Mouse (Mus musculus): ENCODE measurements around the gene Mta1. TPM values are rescaled to one million over a fixed set of nuclear protein-coding genes. Genes with fewer than 3 reads are reported as not detected.

Mta1 gene
- polyA plus RNA-seq, 1 experiment from 2014 or later = 4.9 TPM

DNA sequence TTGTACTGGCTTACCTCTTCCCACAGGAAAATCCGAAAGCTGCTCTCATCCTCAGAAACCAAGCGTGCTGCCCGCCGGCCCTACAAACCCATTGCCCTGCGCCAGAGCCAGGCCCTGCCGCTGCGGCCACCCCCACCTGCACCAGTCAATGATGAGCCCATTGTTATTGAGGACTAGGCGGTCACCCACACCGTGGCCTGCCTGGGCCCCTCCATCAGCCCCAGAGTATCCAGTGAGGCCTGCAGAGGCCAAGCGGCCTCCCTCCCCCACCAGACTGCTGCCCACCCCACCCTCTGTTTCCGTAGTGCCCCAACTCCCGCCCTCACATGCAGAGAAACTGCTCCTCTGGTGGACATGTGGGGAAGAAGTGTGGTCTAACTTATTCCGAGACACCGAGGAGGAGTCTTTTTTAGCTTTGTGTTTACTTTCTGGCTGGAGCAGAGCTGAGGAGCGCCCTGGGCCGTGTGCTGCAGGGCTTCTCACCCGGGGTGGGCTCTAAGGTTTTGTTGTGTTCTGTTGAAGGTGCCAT lies 38.5 kb downstream of the Mta1 start:
- ATAC-seq = no peak
- 0 out of 2 replicates have a peak, but pooled peaks cover 4% of the 10 kb centered on the region for H3K4me1 ChIP-seq (replicated peaks; ENCODE audit: control insufficient read depth, insufficient read depth, low read length)
- H3K36me3 ChIP-seq (ENCODE audit: control insufficient read depth, insufficient read depth) = peaks cover 65% of the 10 kb centered on the region
- no peaks in the 10 kb centered on the region for H3K9me3 ChIP-seq (ENCODE audit: control insufficient read depth)
- 78% methylated on average over 17 of the region's 17 CpGs for WGBS
- peaks cover 13% of the 10 kb centered on the region for H3K27me3 ChIP-seq (replicated peaks; ENCODE audit: control insufficient read depth, insufficient read depth, low read length)
- no peak overlapping the region for H3K4me2 ChIP-seq (replicated peaks; ENCODE audit: low read depth)
- no peak overlapping the region for H3K9ac ChIP-seq (ENCODE audit: low read depth, low read length)
- peak; percentile 30 for TF ChIP-seq CTCF (IDR thresholded peaks at IDR 0.05; ENCODE audit: low read depth)
- H3K4me3 ChIP-seq (ENCODE audit: low read depth, low read length) = no peak overlapping the region
- no peak overlapping the region for H3K27ac ChIP-seq (ENCODE audit: low read depth, low read length)

DNA sequence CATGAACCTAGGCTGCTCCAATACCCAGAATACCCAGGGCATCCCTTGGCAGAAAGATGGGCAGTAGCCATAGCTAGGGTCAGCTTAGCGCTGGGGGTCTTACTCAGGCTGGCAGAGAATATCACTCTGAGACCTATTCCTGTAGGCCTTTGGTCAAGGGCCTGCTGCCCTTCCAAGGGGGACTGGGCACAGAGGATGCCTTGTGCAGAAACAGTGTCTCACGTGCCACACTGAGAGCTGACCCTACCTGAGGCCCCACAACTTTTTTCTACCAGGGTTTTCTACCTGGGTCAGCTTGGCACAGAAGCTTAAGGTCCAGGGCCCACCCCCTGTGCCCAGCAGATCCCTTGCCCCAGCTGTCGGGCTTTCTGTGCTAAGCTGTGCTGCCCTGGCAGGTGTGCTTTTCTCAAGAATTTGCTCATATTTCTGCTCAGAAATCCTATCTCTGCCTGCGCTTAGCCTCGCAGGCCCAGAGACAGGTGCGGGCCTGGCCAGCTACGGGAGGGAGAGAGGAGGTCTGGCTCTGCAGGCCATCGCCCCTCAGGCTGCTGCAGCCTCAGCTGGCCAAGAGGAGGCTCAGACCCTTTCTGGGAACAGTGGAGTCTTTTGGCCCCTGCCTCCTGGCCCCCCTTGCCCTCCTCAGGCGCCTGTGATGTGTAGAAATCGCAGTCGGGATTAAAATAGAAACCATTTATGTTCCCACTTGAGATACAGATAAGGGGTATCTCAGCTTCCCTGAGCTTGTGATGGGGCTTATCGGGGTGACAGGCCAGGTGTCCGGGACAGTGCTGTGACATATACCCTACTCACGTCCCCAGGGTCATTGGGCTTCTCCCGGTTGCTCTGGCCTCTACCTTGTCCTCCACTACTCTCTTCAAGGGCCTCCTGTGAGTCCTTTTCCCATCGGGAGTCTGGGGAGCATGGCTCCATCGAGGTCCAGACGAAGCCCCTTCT lies 39.5 kb downstream of the Mta1 start:
- no peaks in the 10 kb centered on the region for H3K9me3 ChIP-seq (ENCODE audit: control insufficient read depth)
- no peak overlapping the region for H3K9ac ChIP-seq (ENCODE audit: low read depth, low read length)
- no peak overlapping the region for H3K27ac ChIP-seq (ENCODE audit: low read depth, low read length)
- no peak overlapping the region for H3K4me3 ChIP-seq (ENCODE audit: low read depth, low read length)
- TF ChIP-seq CTCF (IDR thresholded peaks at IDR 0.05; ENCODE audit: low read depth) = no peak
- H3K4me1 ChIP-seq (replicated peaks; ENCODE audit: control insufficient read depth, insufficient read depth, low read length) = 0 out of 2 replicates have a peak, but pooled peaks cover 4% of the 10 kb centered on the region
- H3K36me3 ChIP-seq (ENCODE audit: control insufficient read depth, insufficient read depth) = peaks cover 55% of the 10 kb centered on the region
- H3K4me2 ChIP-seq (replicated peaks; ENCODE audit: low read depth) = no peak overlapping the region
- H3K27me3 ChIP-seq (replicated peaks; ENCODE audit: control insufficient read depth, insufficient read depth, low read length) = peaks cover 21% of the 10 kb centered on the region
- no peak for ATAC-seq
- 88% methylated on average over 18 of the region's 18 CpGs for WGBS

DNA sequence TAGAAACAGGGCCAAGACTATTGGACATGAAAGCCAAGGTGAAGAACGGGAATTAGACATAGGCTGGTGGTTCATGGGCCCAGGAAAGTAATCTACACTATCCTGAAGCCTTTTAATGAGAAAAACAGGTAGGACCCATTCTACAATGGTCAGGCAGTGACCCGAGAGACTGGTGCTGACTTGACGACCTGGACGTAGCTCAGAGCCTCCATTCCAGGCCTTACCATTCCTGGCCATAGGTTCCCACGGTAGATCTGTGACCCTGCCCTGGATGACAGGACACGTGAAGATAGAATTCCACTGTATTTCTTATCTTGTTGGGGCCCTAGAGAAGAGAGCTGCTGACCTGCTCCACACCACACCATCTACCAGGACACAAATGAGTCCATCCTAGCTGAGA lies 40.2 kb downstream of the Mta1 start:
- Histone ChIP-seq H3K9ac (ENCODE audit: low read depth, low read length) (no peak overlapping the region), H3K27me3 (replicated peaks; ENCODE audit: control insufficient read depth, insufficient read depth, low read length) (peaks cover 23% of the 10 kb centered on the region), H3K4me2 (replicated peaks; ENCODE audit: low read depth) (no peak overlapping the region), H3K9me3 (ENCODE audit: control insufficient read depth) (no peaks in the 10 kb centered on the region), H3K36me3 (ENCODE audit: control insufficient read depth, insufficient read depth) (peaks cover 48% of the 10 kb centered on the region), H3K4me1 (replicated peaks; ENCODE audit: control insufficient read depth, insufficient read depth, low read length) (0 out of 2 replicates have a peak, but pooled peaks cover 4% of the 10 kb centered on the region), H3K4me3 (ENCODE audit: low read depth, low read length) (no peak overlapping the region), H3K27ac (ENCODE audit: low read depth, low read length) (no peak overlapping the region)
- 69% methylated on average over 6 of the region's 6 CpGs for WGBS
- ATAC-seq = no peak
- TF ChIP-seq CTCF (IDR thresholded peaks at IDR 0.05; ENCODE audit: low read depth) = no peak

DNA sequence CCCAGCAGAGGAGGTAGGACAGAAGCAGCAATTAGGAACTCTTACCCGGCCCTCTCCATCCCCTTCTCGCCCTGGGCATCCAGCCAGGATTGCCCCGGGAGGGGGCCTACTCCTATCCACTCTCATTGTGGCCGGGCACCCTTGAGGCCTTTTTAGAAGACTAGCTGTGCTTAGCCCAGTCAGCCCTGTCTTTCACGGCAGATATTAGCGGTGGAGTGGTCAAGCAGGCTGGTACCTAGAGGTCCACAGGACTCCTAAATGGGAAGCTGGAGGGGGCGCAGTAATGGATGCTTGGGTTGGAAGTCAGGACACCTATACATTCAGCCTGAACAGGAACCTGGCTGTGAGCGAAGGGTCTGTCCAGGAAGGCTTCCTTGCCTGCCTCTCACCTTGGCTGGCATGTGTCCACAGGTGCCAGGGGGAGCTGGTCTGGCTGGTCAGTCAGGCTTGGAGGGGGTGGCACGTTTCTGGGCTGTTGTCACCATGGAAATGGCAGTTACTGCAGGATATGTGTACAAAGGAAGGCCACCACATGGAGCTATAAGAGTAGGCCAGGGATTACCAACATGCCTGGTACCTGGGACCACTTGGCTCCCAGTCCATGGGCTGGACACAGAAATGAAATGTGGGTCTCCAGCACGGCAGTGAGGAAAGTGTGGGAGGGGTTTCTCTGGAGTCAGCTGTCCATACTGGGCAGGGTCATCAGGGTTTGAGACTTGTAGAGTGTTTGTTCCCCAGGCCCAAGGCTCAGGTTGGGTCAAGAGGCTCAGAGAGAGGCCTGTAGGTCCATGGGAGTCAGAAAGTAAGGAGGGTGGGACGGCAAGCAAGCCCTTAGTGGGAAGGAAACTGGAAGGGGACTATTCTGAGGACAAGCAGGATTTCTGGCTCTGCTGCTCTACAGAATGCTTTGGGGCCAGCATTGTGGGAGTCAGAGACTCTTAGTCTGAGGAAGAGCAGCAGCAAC lies 41.1 kb downstream of the Mta1 start:
- no peak for ATAC-seq

DNA sequence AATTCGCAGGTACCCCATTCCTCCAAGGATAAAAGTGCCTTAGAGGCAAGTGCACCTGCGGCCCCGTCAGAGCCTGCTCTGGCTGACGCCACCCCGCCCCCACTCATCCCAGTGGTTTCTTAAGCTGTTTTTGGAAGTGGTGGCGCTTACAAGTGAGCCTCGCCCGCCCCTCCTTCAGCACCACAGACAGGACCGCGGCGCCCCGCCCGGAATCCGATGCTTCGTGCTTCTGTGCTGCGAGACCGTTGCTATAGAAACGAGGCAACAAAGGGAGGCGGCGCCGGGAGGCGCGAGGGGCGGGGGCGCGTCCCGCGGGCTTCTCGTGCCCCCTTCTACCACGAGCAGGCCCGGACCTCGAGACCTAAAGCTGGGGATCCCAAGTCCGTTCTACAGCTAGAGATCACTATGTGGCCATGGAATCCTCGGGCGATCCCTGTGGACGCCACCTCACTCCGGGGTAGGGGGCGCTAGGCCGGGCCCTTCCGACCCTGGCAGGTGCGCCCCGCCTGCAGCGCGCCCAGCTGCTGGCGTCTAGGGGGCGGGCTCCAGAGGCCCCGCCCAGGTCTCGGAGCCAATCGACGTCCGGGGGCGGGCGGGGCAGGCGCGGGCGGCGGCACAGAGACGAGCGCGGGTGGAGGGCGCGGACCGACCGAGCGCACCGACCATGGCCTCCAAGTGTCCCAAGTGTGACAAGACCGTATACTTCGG lies 42.0 kb downstream of the Mta1 start, which contains the start of gene Crip2:
TSS of gene Crip2 (plus strand) at position 329 of the 708 bp plus-strand sequence.
- peaks cover 29% of the 10 kb centered on the region for H3K27me3 ChIP-seq (replicated peaks; ENCODE audit: control insufficient read depth, insufficient read depth, low read length)
- H3K36me3 ChIP-seq (ENCODE audit: control insufficient read depth, insufficient read depth) = peaks cover 35% of the 10 kb centered on the region
- H3K9ac ChIP-seq (ENCODE audit: low read depth, low read length) = peak within 1 kb of the TSS; percentile 47
- WGBS = under 1% methylated on average over 67 of the region's 68 CpGs
- peak; percentile 59 for TF ChIP-seq CTCF (IDR thresholded peaks at IDR 0.05; ENCODE audit: low read depth)
- peak within 1 kb of the TSS; percentile 62; the same call in 1 of the 2 replicates for H3K27ac ChIP-seq (ENCODE audit: low read depth, low read length)
- peak within 1 kb of the TSS; percentile 51 for H3K4me3 ChIP-seq (ENCODE audit: low read depth, low read length)
- ATAC-seq = peak; percentile 79
- H3K9me3 ChIP-seq (ENCODE audit: control insufficient read depth) = no peaks in the 10 kb centered on the region
- peak within 1 kb of the TSS; percentile 89 for H3K4me2 ChIP-seq (replicated peaks; ENCODE audit: low read depth)
- 0 out of 2 replicates have a peak, but pooled peaks cover 4% of the 10 kb centered on the region for H3K4me1 ChIP-seq (replicated peaks; ENCODE audit: control insufficient read depth, insufficient read depth, low read length)

More for the DNA sequence above, 41.1 kb downstream of the Mta1 start:
- peak overlapping the region; percentile 51; the same call in 1 of the 2 replicates for H3K4me3 ChIP-seq (ENCODE audit: low read depth, low read length)
- 0 out of 2 replicates have a peak, but pooled peaks cover 4% of the 10 kb centered on the region for H3K4me1 ChIP-seq (replicated peaks; ENCODE audit: control insufficient read depth, insufficient read depth, low read length)
- H3K9me3 ChIP-seq (ENCODE audit: control insufficient read depth) = no peaks in the 10 kb centered on the region
- no peak for TF ChIP-seq CTCF (IDR thresholded peaks at IDR 0.05; ENCODE audit: low read depth)
- peaks cover 40% of the 10 kb centered on the region for H3K36me3 ChIP-seq (ENCODE audit: control insufficient read depth, insufficient read depth)
- H3K27ac ChIP-seq (ENCODE audit: low read depth, low read length) = no peak overlapping the region
- WGBS = 54% methylated on average over 11 of the region's 11 CpGs
- H3K9ac ChIP-seq (ENCODE audit: low read depth, low read length) = no peak overlapping the region
- peak overlapping the region; percentile 89 for H3K4me2 ChIP-seq (replicated peaks; ENCODE audit: low read depth)
- peaks cover 29% of the 10 kb centered on the region for H3K27me3 ChIP-seq (replicated peaks; ENCODE audit: control insufficient read depth, insufficient read depth, low read length)
